Mouse (Mus musculus) liver, adult 2 months (tissue): ENCODE results near the gene Atp6v1a.

Experiments used
- CTCF ChIP-seq: fragments of 200-500 bp; IDR thresholded peaks from 2 replicates; pipeline ENCODE4 v1.5.1; 2011; ENCODE audit warnings: low read depth, low read length, control low read depth
- POLR2A ChIP-seq: fragments of 200-500 bp; IDR thresholded peaks from 2 replicates; pipeline ENCODE4 v1.6.1; 2011; ENCODE audit warnings: low read length, control low read depth; ENCODE audit not compliant: insufficient read depth; ENCODE audit errors: extremely low read depth

GRCm38 (mm10) chr16:44102925-44103324, 36.6 kb downstream of the Atp6v1a start:
- TF ChIP-seq CTCF (no peak), POLR2A (no peak)
